Mouse (Mus musculus): ENCODE data around the gene Shc1.

Shc1 gene

GRCm38 (mm10) chr3:89390111-89390515, 28.1 kb upstream of the Shc1 start:
- no peak for DNase-seq (ENCODE audit: low read depth, low spot score)

- no peak for DNase-seq (ENCODE audit: low read depth, low spot score)
These were observed 27.3 kb upstream of the Shc1 start for GRCm38 (mm10) chr3:89390699-89391662.

DNA sequence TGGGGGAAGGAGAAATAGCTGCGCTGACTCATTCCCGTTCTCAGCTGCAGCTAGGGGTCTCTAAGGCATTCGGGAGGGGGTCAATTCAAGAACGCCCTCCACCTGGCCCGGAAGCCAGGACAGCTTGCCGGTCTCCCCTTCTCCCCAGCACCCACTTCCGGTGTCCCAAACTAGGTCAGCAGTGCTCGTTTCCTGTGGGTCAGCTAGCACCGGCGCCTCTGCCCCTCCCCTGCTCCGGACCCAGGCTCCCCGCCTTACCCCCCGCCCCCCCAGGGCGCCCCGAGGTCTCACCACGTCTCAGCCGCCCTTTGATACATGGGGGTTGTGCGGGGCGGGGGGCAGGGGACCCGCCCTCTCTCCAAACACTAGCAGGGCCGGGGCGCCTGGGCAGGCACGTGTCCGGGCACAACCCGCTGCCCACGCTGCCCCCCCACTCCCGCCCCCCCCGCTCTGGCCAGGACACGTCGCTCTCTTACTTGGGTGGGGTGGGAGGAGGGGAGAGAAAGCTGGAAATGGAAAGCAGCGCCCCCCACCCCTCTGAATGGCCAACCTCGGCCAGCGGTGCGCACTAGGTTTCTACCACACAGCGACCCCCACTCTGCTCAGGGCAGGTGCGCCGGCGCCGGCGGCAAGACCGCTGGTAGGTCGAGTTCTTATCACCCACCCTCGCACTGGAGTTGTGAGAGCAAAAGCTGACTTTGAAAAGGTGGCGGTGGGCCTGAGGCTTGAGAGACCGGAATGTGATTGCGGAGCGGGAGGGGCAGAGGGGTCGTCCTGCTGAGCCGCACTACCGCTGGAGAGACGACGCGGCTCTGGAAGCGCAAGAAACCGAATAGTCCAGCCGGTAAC, 26.4 kb upstream of the Shc1 start:
- no peak for DNase-seq (ENCODE audit: low read depth, low spot score)

DNA sequence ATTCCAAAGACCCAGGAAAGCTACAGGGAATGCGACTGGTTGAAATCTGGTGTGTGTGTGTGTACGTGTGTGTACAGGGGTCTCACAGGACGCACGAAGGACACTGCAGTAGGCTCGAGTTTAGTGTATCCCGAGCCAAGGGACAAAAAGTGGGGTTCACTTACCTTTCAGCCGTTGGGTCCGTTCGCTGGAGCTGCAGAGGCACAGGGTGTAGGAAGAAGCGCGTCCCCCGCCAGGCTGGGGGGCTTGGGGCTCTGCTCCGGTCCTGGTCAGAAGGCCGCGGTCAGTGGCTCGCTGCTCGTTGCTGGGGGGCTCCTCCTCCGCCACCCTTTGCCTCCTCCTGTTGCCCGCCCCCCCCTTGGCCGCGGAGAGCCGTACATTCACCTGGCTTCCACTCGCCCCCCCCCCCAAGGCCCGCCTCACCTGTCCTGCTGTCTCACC, 25.4 kb upstream of the Shc1 start:
- no peak for DNase-seq (ENCODE audit: low read depth, low spot score)

- peak; percentile 92 for DNase-seq (ENCODE audit: low read depth, low spot score)
These were observed 24.6 kb upstream of the Shc1 start for GRCm38 (mm10) chr3:89393605-89394004.

DNA sequence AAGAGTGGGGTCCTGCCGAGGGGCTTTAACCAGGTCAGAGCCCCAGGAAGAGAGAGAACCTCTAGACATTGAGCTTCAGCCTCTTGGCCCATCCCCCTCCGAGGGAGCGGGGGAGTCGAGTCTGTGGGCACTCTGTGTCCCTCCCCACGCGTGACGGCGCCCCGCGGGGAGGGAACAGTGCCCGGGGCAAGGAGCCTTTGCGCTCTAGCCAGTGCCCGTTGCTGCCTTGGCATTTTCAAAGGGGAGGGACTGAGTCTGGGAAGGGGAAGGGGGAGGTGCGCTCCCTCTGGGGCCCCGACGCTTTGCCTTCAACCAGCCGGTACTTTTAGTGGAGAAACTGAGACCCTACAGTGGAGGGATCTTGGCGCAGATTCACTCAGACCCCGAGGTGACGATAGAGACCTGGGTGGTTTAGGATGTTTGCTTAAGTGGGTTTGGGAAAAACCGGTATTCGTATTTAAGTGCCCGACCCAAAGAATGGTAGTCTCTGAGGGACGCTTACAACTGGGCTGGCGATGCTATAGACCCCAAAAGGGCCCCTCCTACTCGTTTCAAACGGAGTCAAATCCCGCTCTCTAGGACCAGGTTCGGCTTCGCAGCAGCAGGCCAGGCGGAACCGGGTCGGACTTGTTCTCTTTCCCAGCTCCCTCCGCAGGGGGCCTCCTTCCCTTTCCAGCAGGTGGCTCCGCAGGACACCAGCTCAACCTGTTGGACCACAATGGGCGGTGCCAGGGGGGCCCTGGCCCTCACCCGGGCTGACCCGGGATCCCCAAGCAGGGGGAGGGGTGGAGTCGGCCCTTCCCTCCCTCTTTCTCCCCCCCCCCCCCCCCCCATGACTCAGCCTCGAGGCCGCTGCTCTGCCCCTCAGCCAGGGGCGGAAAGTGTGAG, 24.0 kb upstream of the Shc1 start, which contains the start of gene Zbtb7b:
TSS of gene Zbtb7b (minus strand) at position 771 of the 888 bp plus-strand sequence.
- no peak for DNase-seq (ENCODE audit: low read depth, low spot score)

DNA sequence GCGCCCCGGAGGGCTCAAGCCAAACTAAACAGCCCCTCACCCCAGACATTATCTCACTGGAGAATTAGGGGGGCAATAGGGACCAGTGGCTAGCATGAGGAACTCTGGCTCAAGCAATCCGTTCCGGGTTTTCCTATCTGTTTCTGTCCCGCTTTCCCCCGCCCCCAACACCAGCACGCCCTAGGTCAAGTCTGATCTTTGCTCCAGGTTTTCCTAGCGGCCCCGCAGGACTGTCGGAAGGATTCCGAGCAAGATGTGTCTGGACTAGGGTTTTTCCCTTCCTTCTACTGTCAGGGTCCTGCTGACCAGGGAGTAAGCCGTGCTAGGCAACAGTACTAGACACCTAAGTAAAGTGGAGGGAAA, 23.4 kb upstream of the Shc1 start:
- no peak for DNase-seq (ENCODE audit: low read depth, low spot score)

- no peak for DNase-seq (ENCODE audit: low read depth, low spot score)
These were observed 22.8 kb upstream of the Shc1 start for GRCm38 (mm10) chr3:89395419-89395805.

DNA sequence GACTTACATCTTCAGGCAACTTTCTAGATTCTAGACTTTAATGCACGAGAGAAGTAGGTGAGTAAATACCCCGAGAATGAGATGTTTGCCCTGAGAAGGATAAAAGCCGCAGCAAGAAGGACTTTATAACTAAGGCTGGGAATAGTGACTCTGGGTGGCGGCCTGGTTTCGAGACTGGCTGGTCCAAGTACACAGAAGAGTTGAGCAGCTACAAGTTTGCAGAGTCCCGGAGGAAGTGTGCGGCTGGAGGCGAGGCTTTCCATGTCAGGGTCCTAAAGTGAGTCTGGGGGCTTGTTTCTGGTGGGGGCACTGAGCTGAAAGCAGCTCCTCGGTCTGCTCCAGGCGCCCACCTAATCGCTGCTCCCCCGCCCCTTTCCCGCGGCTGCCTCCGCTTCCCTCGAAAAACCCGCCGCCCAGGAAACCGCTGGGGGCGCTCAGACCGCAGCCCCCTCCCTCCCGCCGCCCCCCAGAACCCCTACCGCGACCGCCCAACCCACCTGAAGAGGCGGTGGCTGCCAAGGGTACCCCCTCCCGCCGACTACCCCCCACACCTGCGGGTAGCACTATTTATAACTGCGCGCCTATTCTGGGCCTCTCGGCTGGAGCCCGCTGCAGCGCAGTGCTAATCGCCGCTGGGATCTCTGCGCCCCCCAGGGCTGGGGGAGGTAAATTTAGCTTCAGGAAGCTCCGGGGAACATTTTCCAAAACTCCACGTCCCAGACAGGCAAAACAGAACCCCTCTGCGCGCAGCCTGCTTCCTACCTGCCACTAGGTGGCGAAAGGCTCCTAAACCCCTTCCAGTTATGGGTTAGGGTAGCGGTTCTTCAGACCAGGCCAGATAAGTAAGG, 22.2 kb upstream of the Shc1 start:
- DNase-seq (ENCODE audit: low read depth, low spot score): no peak

- no peak for DNase-seq (ENCODE audit: low read depth, low spot score)
These were observed 21.6 kb upstream of the Shc1 start for GRCm38 (mm10) chr3:89396654-89397005.

- DNase-seq (ENCODE audit: low read depth, low spot score): no peak
These were observed 16.9 kb upstream of the Shc1 start for GRCm38 (mm10) chr3:89401329-89401728.

- no peak for DNase-seq (ENCODE audit: low read depth, low spot score)
These were observed 15.6 kb upstream of the Shc1 start, which contains the start of gene Lenep for GRCm38 (mm10) chr3:89402693-89403092. Gene Lenep, minus strand, starts transcription at chr3:89402793.

GRCm38 (mm10) chr3:89406887-89407286, 11.4 kb upstream of the Shc1 start:
- DNase-seq (ENCODE audit: low read depth, low spot score): no peak

DNA sequence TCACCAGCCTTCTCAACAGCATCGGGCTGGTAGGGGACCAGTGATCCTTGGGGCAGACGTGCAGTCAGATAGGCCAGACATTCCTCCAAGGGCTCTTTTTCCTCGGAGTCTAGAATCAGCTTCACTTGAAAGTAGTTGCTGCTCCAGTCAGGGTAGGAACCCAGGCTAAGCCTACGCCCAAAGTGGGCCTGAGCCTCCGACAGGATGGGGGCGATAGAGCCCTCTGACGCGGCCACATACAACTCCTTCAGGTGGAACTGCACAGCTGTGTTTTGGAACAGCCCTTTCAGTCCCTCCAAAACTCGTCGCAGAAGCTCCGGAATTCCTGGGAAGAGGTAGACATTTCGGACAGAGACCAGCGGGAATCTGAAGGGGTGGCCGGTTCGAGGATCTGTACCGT, 9.8 kb upstream of the Shc1 start:
- DNase-seq (ENCODE audit: low read depth, low spot score): no peak

- DNase-seq (ENCODE audit: low read depth, low spot score): no peak
These were observed 8.5 kb upstream of the Shc1 start for GRCm38 (mm10) chr3:89409701-89410100.

DNA sequence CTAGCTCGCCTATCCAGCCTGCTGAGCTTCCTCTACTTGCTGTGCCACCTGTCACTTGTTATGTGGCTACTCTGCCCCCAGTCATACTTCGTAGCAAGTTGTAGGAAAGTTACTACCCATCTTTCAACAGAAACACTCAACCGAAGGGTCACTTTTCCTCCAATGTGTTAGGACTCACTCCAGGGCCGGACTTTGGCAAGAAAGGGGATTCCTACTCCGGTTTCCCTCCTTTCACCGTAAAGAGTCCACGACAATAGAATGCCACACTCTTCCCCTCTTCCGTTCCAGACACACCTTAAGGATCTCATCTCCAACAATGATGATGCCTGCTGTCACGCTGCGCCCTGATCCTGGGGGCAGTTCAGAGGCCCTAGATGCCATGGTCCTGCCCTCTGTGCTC, 7.4 kb upstream of the Shc1 start:
- no peak for DNase-seq (ENCODE audit: low read depth, low spot score)

DNA sequence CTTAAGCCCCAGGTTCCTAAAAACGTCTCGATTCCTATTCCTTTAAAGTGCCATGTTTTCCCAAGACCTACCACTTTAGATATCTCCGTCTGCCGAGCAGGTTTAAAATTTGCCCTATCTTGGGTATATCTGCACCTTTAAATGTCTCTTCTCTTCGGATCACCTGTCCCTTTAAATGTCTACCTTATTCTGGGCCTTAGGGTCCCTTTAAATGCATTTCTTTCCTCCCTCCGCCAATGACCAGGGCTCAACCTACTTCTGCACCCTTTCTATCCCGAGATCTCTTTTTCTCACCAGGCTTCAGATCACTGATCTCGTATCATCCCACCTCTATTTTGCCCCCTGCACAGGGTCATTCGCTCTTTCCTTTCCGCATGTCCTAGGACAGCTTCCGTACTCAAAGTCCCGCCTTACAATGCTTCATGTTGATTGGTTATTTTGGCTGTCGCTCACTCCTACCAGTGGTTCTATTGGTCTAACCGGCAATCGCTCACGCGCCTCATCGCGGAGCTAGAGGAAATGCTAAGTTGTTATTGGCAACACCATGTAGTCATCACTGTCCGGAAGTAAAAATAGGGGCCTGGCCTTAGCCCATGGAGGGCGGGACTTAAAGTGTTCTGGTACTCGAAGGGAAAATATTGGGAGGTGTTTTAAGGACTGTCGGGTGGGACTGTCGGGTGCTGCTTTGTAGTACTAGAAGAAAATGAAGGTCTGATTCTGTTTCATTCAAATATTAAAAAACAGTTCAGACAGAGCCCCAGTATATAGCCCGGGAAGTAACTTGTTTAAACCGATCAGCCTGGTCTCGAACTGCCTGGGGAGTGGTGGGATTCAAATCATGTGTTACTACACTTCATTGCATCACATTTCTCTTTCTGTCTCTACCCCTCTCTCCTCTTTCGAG, 6.5 kb upstream of the Shc1 start, which contains the start of gene Flad1:
TSS of gene Flad1 (minus strand) at position 381 of the 904 bp plus-strand sequence.
- DNase-seq (ENCODE audit: low read depth, low spot score): peak; percentile 100

- DNase-seq (ENCODE audit: low read depth, low spot score): no peak
These were observed 2.1 kb upstream of the Shc1 start for GRCm38 (mm10) chr3:89416158-89416557.

GRCm38 (mm10) chr3:89417131-89417530, 1.1 kb upstream of the Shc1 start:
- no peak for DNase-seq (ENCODE audit: low read depth, low spot score)

- no peak for DNase-seq (ENCODE audit: low read depth, low spot score)
These were observed 438 bp upstream of the Shc1 start for GRCm38 (mm10) chr3:89417840-89418169.

Data from telencephalon, adult 2 months (tissue).